ENCODE assay signal across 13 mouse cellular contexts in genomic region chr11:18534807-18535591, GRCm38 (mm10).
DNase-seq lines count a peak whose midpoint lies in the region; ATAC-seq and TF ChIP-seq lines count a peak whose summit lies in the region.
"Had no signal": no experiment of that assay in that cellular context is flagged by ENCODE, and none has a peak within 500 bp of the region (broad histone marks: within the 10 kb centered on the region; RNA-seq: fewer than 3 reads in every experiment).

No protein-coding gene starts in this region.

- no peak overlapping the region for H3K9ac ChIP-seq in heart, embryonic 15.5 days
- H3K9ac ChIP-seq in heart, embryonic 11.5 days (ENCODE audit: low read depth, low read length) = no peak overlapping the region
- no peak overlapping the region for H3K9ac ChIP-seq in lung, embryonic 15.5 days
- H3K9ac ChIP-seq in stomach, embryonic 16.5 days (ENCODE audit: low read length) = no peak overlapping the region
- H3K9ac ChIP-seq: forebrain, embryonic 12.5 days; liver, embryonic 15.5 days; midbrain, embryonic 12.5 days had no signal

- H3K4me3 ChIP-seq in heart, embryonic 15.5 days = no peak overlapping the region
- no peak overlapping the region for H3K4me3 ChIP-seq in heart, embryonic 11.5 days (ENCODE audit: low read depth, low read length)
- no peak overlapping the region for H3K4me3 ChIP-seq in lung, embryonic 15.5 days
- no peak overlapping the region for H3K4me3 ChIP-seq in lung, adult 2 months (replicated peaks; ENCODE audit: extremely low read depth, low read depth, low read length)
- H3K4me3 ChIP-seq in stomach, embryonic 16.5 days (replicated peaks; ENCODE audit: low read length) = no peak overlapping the region
- H3K4me3 ChIP-seq: forebrain, embryonic 12.5 days; hindbrain, embryonic 10.5 days; liver, embryonic 15.5 days; midbrain, embryonic 12.5 days had no signal

- no peak for ATAC-seq in heart, embryonic 15.5 days (replicated peaks; ENCODE audit: insufficient number of reproducible peaks, insufficient read depth, low FRiP score, low read depth)
- no peak for ATAC-seq in heart, embryonic 11.5 days (replicated peaks; ENCODE audit: insufficient number of reproducible peaks, low FRiP score, low TSS enrichment)
- ATAC-seq in lung, embryonic 15.5 days (ENCODE audit: borderline replicate concordance, extremely low read depth, low FRiP score, low TSS enrichment) = peak; percentile 81; the same call in 1 of the 2 replicates
- ATAC-seq in stomach, embryonic 16.5 days (ENCODE audit: insufficient read depth, low FRiP score) = no peak

- no peaks in the 10 kb centered on the region for H3K36me3 ChIP-seq in heart, embryonic 15.5 days
- no peaks in the 10 kb centered on the region for H3K36me3 ChIP-seq in heart, embryonic 11.5 days (ENCODE audit: control insufficient read depth, insufficient read depth, low read length)
- H3K36me3 ChIP-seq in lung, embryonic 15.5 days = no peaks in the 10 kb centered on the region
- H3K36me3 ChIP-seq in stomach, embryonic 16.5 days (ENCODE audit: control insufficient read depth, insufficient read depth, low read length) = no peaks in the 10 kb centered on the region
- H3K36me3 ChIP-seq: forebrain, embryonic 12.5 days; hindbrain, embryonic 10.5 days; liver, embryonic 15.5 days; midbrain, embryonic 12.5 days had no signal

- no peaks in the 10 kb centered on the region for H3K27me3 ChIP-seq in heart, embryonic 15.5 days
- no peaks in the 10 kb centered on the region for H3K27me3 ChIP-seq in heart, embryonic 11.5 days (ENCODE audit: control insufficient read depth, insufficient read depth, low read length)
- no peaks in the 10 kb centered on the region for H3K27me3 ChIP-seq in lung, embryonic 15.5 days
- H3K27me3 ChIP-seq in stomach, embryonic 16.5 days (ENCODE audit: control insufficient read depth, insufficient read depth, low read length) = no peaks in the 10 kb centered on the region
- H3K27me3 ChIP-seq: forebrain, embryonic 12.5 days; liver, embryonic 15.5 days; midbrain, embryonic 12.5 days had no signal

- H3K4me1 ChIP-seq in heart, embryonic 15.5 days (replicated peaks) = no peaks in the 10 kb centered on the region
- H3K4me1 ChIP-seq in heart, embryonic 11.5 days (ENCODE audit: control insufficient read depth, insufficient read depth, low read length) = no peaks in the 10 kb centered on the region
- peaks cover 16% of the 10 kb centered on the region for H3K4me1 ChIP-seq in lung, embryonic 15.5 days
- H3K4me1 ChIP-seq in lung, adult 2 months (ENCODE audit: control insufficient read depth, insufficient read depth, low read length) = no peaks in the 10 kb centered on the region
- no peaks in the 10 kb centered on the region for H3K4me1 ChIP-seq in stomach, embryonic 16.5 days (ENCODE audit: control insufficient read depth, insufficient read depth, low read length)
- H3K4me1 ChIP-seq: forebrain, embryonic 12.5 days; hindbrain, embryonic 10.5 days; liver, embryonic 15.5 days; midbrain, embryonic 12.5 days had no signal

- 54% methylated on average over 7 of the region's 7 CpGs for WGBS in heart, embryonic 15.5 days
- WGBS in heart, embryonic 11.5 days (ENCODE audit: insufficient replicate concordance) = 69% methylated on average over 7 of the region's 7 CpGs
- WGBS in lung, embryonic 15.5 days = 34% methylated on average over 7 of the region's 7 CpGs
- WGBS in lung, adult 2 months = 56% methylated on average over 7 of the region's 7 CpGs
- WGBS in stomach, embryonic 16.5 days = 50% methylated on average over 7 of the region's 7 CpGs

- TF ChIP-seq CTCF in lung, adult 2 months (IDR thresholded peaks at IDR 0.05; ENCODE audit: insufficient read depth, low read length) = no peak

- H3K4me2 ChIP-seq in heart, embryonic 15.5 days = no peak overlapping the region
- H3K4me2 ChIP-seq in heart, embryonic 11.5 days = no peak overlapping the region
- H3K4me2 ChIP-seq in lung, embryonic 15.5 days = no peak overlapping the region
- no peak overlapping the region for H3K4me2 ChIP-seq in stomach, embryonic 16.5 days (ENCODE audit: low read depth, low read length)
- H3K4me2 ChIP-seq: forebrain, embryonic 12.5 days; liver, embryonic 15.5 days; midbrain, embryonic 12.5 days had no signal

- peak; percentile 5 for DNase-seq in adrenal gland, adult 2 months
- DNase-seq in adrenal gland, postnatal 25 days = no peak
- DNase-seq in lung, adult 2 months = no peak
- no peak for DNase-seq in layer of hippocampus, adult 11-12 months (ENCODE audit: low spot score)
- DNase-seq: thymus, postnatal 14 days had no signal

- H3K27ac ChIP-seq in heart, embryonic 15.5 days = peak overlapping the region; percentile 57; the same call in 1 of the 2 replicates
- H3K27ac ChIP-seq in heart, embryonic 11.5 days (ENCODE audit: low read depth, low read length) = no peak overlapping the region
- H3K27ac ChIP-seq in lung, embryonic 15.5 days = peak overlapping the region; percentile 80
- peak overlapping the region; percentile 70; the same call in 1 of the 2 replicates for H3K27ac ChIP-seq in stomach, embryonic 16.5 days (ENCODE audit: low read length)
- H3K27ac ChIP-seq: forebrain, embryonic 12.5 days; hindbrain, embryonic 10.5 days; liver, embryonic 15.5 days; midbrain, embryonic 12.5 days had no signal

- no peak for TF ChIP-seq POLR2A in lung, adult 2 months (IDR thresholded peaks at IDR 0.05; ENCODE audit: borderline replicate concordance, extremely low read depth, low read depth, low read length)

- H3K9me3 ChIP-seq in heart, embryonic 15.5 days (replicated peaks) = no peaks in the 10 kb centered on the region
- no peaks in the 10 kb centered on the region for H3K9me3 ChIP-seq in heart, embryonic 11.5 days (replicated peaks; ENCODE audit: control insufficient read depth, low read length)
- no peaks in the 10 kb centered on the region for H3K9me3 ChIP-seq in lung, embryonic 15.5 days
- no peaks in the 10 kb centered on the region for H3K9me3 ChIP-seq in stomach, embryonic 16.5 days (replicated peaks; ENCODE audit: control insufficient read depth, low read length)
- H3K9me3 ChIP-seq: forebrain, embryonic 12.5 days; hindbrain, embryonic 10.5 days; liver, embryonic 15.5 days; midbrain, embryonic 12.5 days had no signal
